8 mouse cellular contexts compared by ENCODE assay signal in the genomic region with DNA sequence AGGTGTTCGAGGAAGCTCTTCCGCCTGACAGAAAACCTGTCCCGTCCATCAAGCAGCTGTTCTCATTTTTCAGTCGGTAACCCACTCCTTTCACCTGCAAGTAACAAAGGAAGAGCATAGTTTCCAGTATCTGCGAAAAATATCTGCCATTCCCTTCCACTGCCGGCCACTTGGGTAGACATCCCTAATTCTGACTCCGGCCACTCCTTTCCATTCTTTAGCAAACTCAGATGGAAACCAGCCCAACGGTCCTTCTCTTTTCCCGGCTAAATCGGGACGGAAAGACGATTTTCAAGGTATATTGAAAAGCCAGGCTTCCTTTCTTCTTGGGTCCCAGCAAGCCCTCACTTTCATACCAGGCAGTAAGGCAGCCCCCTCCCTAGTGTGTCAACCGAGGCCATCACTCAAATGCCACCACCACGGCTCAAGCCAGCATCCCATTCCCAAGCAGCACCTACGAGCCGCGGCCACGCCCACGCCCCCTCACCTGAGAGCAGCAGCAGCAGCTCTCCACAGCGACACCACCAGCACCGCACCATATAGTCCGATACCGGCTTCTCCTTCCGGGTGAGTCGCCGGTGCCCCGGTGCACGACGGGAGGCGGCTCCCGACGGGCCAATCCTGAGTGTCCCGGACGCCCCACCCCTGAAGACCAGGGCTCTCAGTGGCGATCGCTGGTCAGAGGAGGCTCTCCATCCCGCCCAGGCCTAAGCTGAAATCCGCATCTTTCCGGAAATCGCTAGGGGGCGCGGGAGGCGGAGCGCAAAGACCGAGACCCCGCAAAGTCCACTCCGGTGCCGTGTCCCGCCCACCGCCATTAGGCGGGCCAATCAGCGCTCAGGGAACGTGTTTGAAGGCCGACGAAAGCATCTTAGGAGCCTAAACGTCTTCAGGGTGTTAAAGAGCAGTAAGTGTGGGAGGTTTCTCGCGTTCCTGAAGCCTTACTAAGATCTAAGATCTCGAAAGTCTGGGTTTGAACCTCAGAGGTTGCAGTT. TPM values are rescaled to one million over a fixed set of nuclear protein-coding genes. Genes with fewer than 3 reads are reported as not detected.
DNase-seq lines count a peak whose midpoint lies in the region; ATAC-seq and TF ChIP-seq lines count a peak whose summit lies in the region.

A gene (minus strand): TSS at position 592 of the 995 bp plus-strand sequence.

- TF ChIP-seq EP300 in heart, adult 2 months (IDR thresholded peaks at IDR 0.05; ENCODE audit: insufficient read depth, low read depth, low read length): no peak

- TF ChIP-seq POLR2A in heart, adult 2 months (IDR thresholded peaks at IDR 0.05; ENCODE audit: insufficient read depth, low read depth, low read length): peak; percentile 85

- H3K27me3 ChIP-seq in embryonic facial prominence, embryonic 14.5 days (replicated peaks; ENCODE audit: control insufficient read depth, insufficient read depth, low read length): no peaks in the 10 kb centered on the region
- H3K27me3 ChIP-seq in heart, adult 2 months (ENCODE audit: control insufficient read depth, insufficient read depth, low read length): no peaks in the 10 kb centered on the region
- H3K27me3 ChIP-seq in limb, embryonic 13.5 days: no peaks in the 10 kb centered on the region
- H3K27me3 ChIP-seq in midbrain, embryonic 16.5 days (ENCODE audit: control insufficient read depth, insufficient read depth, low read depth, low read length): no peaks in the 10 kb centered on the region

- H3K4me1 ChIP-seq in embryonic facial prominence, embryonic 14.5 days (ENCODE audit: control insufficient read depth, insufficient read depth, low read length): peaks cover 9% of the 10 kb centered on the region; the same call in 1 of the 2 replicates
- peaks cover 9% of the 10 kb centered on the region for H3K4me1 ChIP-seq in heart, adult 2 months (ENCODE audit: control insufficient read depth, insufficient read depth, low read length)
- peaks cover 29% of the 10 kb centered on the region for H3K4me1 ChIP-seq in limb, embryonic 13.5 days
- H3K4me1 ChIP-seq in midbrain, embryonic 16.5 days (ENCODE audit: control insufficient read depth, insufficient read depth, low read length): peaks cover 22% of the 10 kb centered on the region

- peak within 1 kb of the TSS; percentile 64 for H3K4me3 ChIP-seq in embryonic facial prominence, embryonic 14.5 days (ENCODE audit: low read depth, low read length)
- peak within 1 kb of the TSS; percentile 82 for H3K4me3 ChIP-seq in heart, adult 2 months
- H3K4me3 ChIP-seq in limb, embryonic 13.5 days: peak within 1 kb of the TSS; percentile 69
- peak within 1 kb of the TSS; percentile 70 for H3K4me3 ChIP-seq in midbrain, embryonic 16.5 days (ENCODE audit: low read depth, low read length)

- DNase-seq in 3T3-L1 (ENCODE audit: low read depth, low spot score): peak; percentile 99
- DNase-seq in adrenal gland, postnatal 4 days (ENCODE audit: low spot score in 2 of 2): peak; percentile 98 to 100
- DNase-seq in embryonic facial prominence, embryonic 14.5 days (ENCODE audit: low spot score): peak; percentile 98
- DNase-seq in heart, adult 2 months: peak; percentile 99 to 100
- peak; percentile 100 for DNase-seq in kidney, adult 8-10 months
- peak; percentile 99 for DNase-seq in spleen, postnatal 10 days (ENCODE audit: low spot score in 2 of 2)

- H3K9ac ChIP-seq in embryonic facial prominence, embryonic 14.5 days (ENCODE audit: low read depth, low read length): peak within 1 kb of the TSS; percentile 63
- peak within 1 kb of the TSS; percentile 84 for H3K9ac ChIP-seq in heart, adult 2 months (ENCODE audit: low read depth, low read length)
- peak within 1 kb of the TSS; percentile 71 for H3K9ac ChIP-seq in limb, embryonic 13.5 days
- peak within 1 kb of the TSS; percentile 79 for H3K9ac ChIP-seq in midbrain, embryonic 16.5 days (ENCODE audit: low read depth, low read length)

- peak within 1 kb of the TSS; percentile 79 for H3K4me2 ChIP-seq in embryonic facial prominence, embryonic 14.5 days (ENCODE audit: low read depth, low read length)
- peak within 1 kb of the TSS; percentile 86 for H3K4me2 ChIP-seq in limb, embryonic 13.5 days (replicated peaks)
- peak within 1 kb of the TSS; percentile 92 for H3K4me2 ChIP-seq in midbrain, embryonic 16.5 days (ENCODE audit: low read length)

- ATAC-seq in embryonic facial prominence, embryonic 14.5 days (ENCODE audit: low read depth): peak; percentile 99
- peak; percentile 99 for ATAC-seq in limb, embryonic 13.5 days (ENCODE audit: low FRiP score, low read depth)
- peak; percentile 99 for ATAC-seq in midbrain, embryonic 16.5 days

- H3K27ac ChIP-seq in embryonic facial prominence, embryonic 14.5 days (replicated peaks; ENCODE audit: low read depth, low read length): peak within 1 kb of the TSS; percentile 87
- H3K27ac ChIP-seq in heart, adult 2 months: peak within 1 kb of the TSS; percentile 78
- peak within 1 kb of the TSS; percentile 58; the same call in 1 of the 2 replicates for H3K27ac ChIP-seq in limb, embryonic 13.5 days
- peak within 1 kb of the TSS; percentile 75 for H3K27ac ChIP-seq in midbrain, embryonic 16.5 days (ENCODE audit: low read length)

- WGBS in embryonic facial prominence, embryonic 14.5 days: 1% methylated on average over 52 of the region's 59 CpGs
- WGBS in heart, adult 2 months: 1% methylated on average over 59 of the region's 59 CpGs
- 1% methylated on average over 59 of the region's 59 CpGs for WGBS in limb, embryonic 13.5 days
- 2% methylated on average over 59 of the region's 59 CpGs for WGBS in midbrain, embryonic 16.5 days

- no peaks in the 10 kb centered on the region for H3K9me3 ChIP-seq in embryonic facial prominence, embryonic 14.5 days (ENCODE audit: control insufficient read depth, low read length)
- H3K9me3 ChIP-seq in limb, embryonic 13.5 days: no peaks in the 10 kb centered on the region
- no peaks in the 10 kb centered on the region for H3K9me3 ChIP-seq in midbrain, embryonic 16.5 days (replicated peaks; ENCODE audit: control insufficient read depth, low read length, poor library complexity, severe bottlenecking)

- H3K36me3 ChIP-seq in embryonic facial prominence, embryonic 14.5 days (ENCODE audit: control insufficient read depth, insufficient read depth, low read length): peaks cover 10% of the 10 kb centered on the region; the same call in 1 of the 2 replicates
- H3K36me3 ChIP-seq in heart, adult 2 months (ENCODE audit: control insufficient read depth, insufficient read depth, low read length): 0 out of 2 replicates have a peak, but pooled peaks cover 2% of the 10 kb centered on the region
- peaks cover 13% of the 10 kb centered on the region for H3K36me3 ChIP-seq in limb, embryonic 13.5 days
- no peaks in the 10 kb centered on the region for H3K36me3 ChIP-seq in midbrain, embryonic 16.5 days (ENCODE audit: control insufficient read depth, insufficient read depth, low read length)

- no peaks in the 10 kb centered on the region for H3K79me2 ChIP-seq in heart, adult 2 months (replicated peaks; ENCODE audit: control insufficient read depth, insufficient read depth, low read length)

- intact Hi-C loops in heart, adult 2 months (cut with DNase I): loop anchor here (2.0 to 5.0 kb wide), 2 partner anchors 16 to 85 kb away; no protein-coding TSS in a partner anchor

- peak; percentile 96 for TF ChIP-seq CTCF in heart, adult 2 months (IDR thresholded peaks at IDR 0.05)

RNA-seq across cellular contexts. Expression of the gene that starts here (rescaled TPM):
- total RNA-seq in adrenal gland, postnatal 4 days (2021): 10 to 100 TPM; 27.8 TPM
- polyA plus RNA-seq in embryonic facial prominence, embryonic 14.5 days (2014; fragmentation: Nextera tagmentation; extraction: Ambion mirVana): 11.2 and 11.7 TPM in 2 replicates
- total RNA-seq in heart, adult 2 months (2021): 10 to 100 TPM; 11.6 to 12.5 TPM
- 11.1 and 16.2 TPM in 2 replicates for polyA plus RNA-seq in heart, adult 2 months (2012; rRNA removed)
- polyA plus RNA-seq in limb, embryonic 13.5 days (2015; fragmentation: Nextera tagmentation; extraction: Ambion mirVana): 22.2 and 22.3 TPM in 2 replicates
- polyA plus RNA-seq in midbrain, embryonic 16.5 days (2015; fragmentation: Nextera tagmentation; extraction: Ambion mirVana): 46.7 TPM in 2 replicates

Comparison
In these comparisons a context has a peak if more than half of its experiments do, and no peak if none do; other contexts are left out.
1. Peak in every context shown above with its lines: DNase-seq, ATAC-seq, H3K4me3 ChIP-seq and H3K27ac ChIP-seq.